Mouse (Mus musculus) neural tube, embryonic 14.5 days (tissue): Measurements from ENCODE around the gene Cdk15. TPM values are rescaled to one million over a fixed set of nuclear protein-coding genes. Genes with fewer than 3 reads are reported as not detected.

Source experiments
- ATAC-seq: fragments of 200-750 bp; cut with Nextera tagmentation; 2 replicates; pipeline ENCODE4 v1.8.0; 2017; ENCODE audit warnings: low read depth, mild to moderate bottlenecking, moderate TSS enrichment, moderate library complexity
- H3K27ac ChIP-seq: fragments of 300-500 bp; sonication (generic); 2 replicates; pipeline ENCODE4 v1.5.1; 2014; ENCODE audit warnings: low read depth, mild to moderate bottlenecking, control low read depth, low read length, moderate library complexity, mixed read lengths
- H3K27me3 ChIP-seq: fragments of 300-500 bp; sonication (generic); 2 replicates; pipeline ENCODE4 v1.6.1; 2014; ENCODE audit warnings: low read length; ENCODE audit not compliant: control insufficient read depth, insufficient read depth
- H3K36me3 ChIP-seq: fragments of 300-500 bp; sonication (generic); 2 replicates; pipeline ENCODE4 v1.6.1; 2014; ENCODE audit warnings: low read length, mixed read lengths; ENCODE audit not compliant: control insufficient read depth, insufficient read depth
- H3K4me1 ChIP-seq: fragments of 300-500 bp; sonication (generic); 2 replicates; pipeline ENCODE4 v1.6.1; 2014; ENCODE audit warnings: low read length; ENCODE audit not compliant: control insufficient read depth, insufficient read depth
- H3K4me2 ChIP-seq: fragments of 300-500 bp; sonication (generic); 2 replicates; pipeline ENCODE4 v1.6.1; 2014; ENCODE audit warnings: mild to moderate bottlenecking, low read depth, low read length, control low read depth
- H3K4me3 ChIP-seq: fragments of 300-500 bp; sonication (generic); 2 replicates; pipeline ENCODE4 v1.5.1; 2014; ENCODE audit warnings: low read depth, low read length, control low read depth, mixed read lengths
- H3K9ac ChIP-seq: fragments of 300-500 bp; sonication (generic); replicated peaks from 2 replicates; pipeline ENCODE4 v1.6.1; 2014; ENCODE audit warnings: low read depth, mild to moderate bottlenecking, control low read depth, low read length, mixed read lengths
- H3K9me3 ChIP-seq: fragments of 300-500 bp; sonication (generic); 2 replicates; pipeline ENCODE4 v1.6.1; 2016; ENCODE audit warnings: low read length; ENCODE audit not compliant: control insufficient read depth
- whole genome bisulfite sequencing: fragments of 180-500 bp; shearing (Covaris S2); extraction: QIAGEN DNeasy Blood & Tissue Kit; methylation state at CpG from one replicate; pipeline ENCODE4 v1.1.7; 2014; 5-methylcytosine and 5-hydroxymethylcytosine counted together
- polyA plus RNA-seq: library from polyadenylated mRNA; unstranded; fragments of >200 nt; fragmentation: Nextera tagmentation; extraction: Ambion mirVana; gene quantifications from 2 replicates; pipeline ENCODE4 v1.2.1, GENCODE M21; 2014

The Cdk15 gene
- polyA plus RNA-seq, 1 experiment from 2014 or later: 1.0 TPM

DNA sequence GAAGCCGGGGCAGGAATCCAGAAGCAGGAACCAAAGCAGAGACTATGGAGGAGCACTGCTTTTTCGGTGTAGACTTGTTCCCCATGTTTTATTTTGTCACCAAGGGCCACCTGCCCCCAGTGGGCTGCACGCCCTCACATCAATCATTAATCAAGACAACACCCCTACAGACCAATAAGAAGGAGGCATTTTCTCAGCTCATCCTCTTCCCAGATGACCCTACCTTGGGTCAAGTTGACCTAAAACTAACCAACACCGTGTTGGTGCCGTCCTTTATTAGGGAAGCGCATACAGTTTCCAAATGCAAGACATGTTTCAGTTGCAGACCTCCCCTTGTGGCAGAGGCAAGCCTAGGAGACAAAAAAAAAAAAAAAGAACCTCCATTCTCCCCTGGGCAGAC, 132.5 kb downstream of the Cdk15 start:
- H3K9ac ChIP-seq: no peak overlapping the region
- no peak for ATAC-seq
- no peaks in the 10 kb centered on the region for H3K4me1 ChIP-seq
- no peaks in the 10 kb centered on the region for H3K36me3 ChIP-seq
- 87% methylated on average over 6 of the region's 6 CpGs for WGBS
- H3K27me3 ChIP-seq: no peaks in the 10 kb centered on the region
- no peak overlapping the region for H3K27ac ChIP-seq
- no peak overlapping the region for H3K4me2 ChIP-seq
- H3K9me3 ChIP-seq: no peaks in the 10 kb centered on the region
- no peak overlapping the region for H3K4me3 ChIP-seq

DNA sequence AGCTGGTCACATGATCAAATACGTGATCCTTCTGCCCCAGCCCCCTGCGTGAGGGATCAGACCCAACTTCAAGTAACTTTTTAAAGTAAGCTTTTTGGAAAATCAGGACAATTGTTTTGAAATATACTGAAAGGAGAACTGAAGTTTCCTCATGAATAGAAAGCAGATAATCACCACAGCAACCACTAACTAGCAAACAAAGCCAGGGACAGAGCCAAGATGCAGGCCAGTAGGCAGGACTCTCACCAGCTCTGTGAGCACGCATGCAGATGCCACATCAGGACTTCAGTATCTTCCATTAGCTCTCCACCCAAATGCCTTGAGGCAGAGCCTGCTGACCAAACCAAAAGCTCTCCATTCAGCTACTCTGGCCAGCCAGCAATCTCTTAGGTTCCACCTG, 135.0 kb downstream of the Cdk15 start:
- H3K4me3 ChIP-seq: no peak overlapping the region
- H3K27me3 ChIP-seq: no peaks in the 10 kb centered on the region
- H3K4me1 ChIP-seq: no peaks in the 10 kb centered on the region
- no peak overlapping the region for H3K9ac ChIP-seq
- 69% methylated on average over 3 of the region's 3 CpGs for WGBS
- H3K27ac ChIP-seq: no peak overlapping the region
- H3K9me3 ChIP-seq: no peaks in the 10 kb centered on the region
- ATAC-seq: no peak
- H3K36me3 ChIP-seq: no peaks in the 10 kb centered on the region
- no peak overlapping the region for H3K4me2 ChIP-seq

DNA sequence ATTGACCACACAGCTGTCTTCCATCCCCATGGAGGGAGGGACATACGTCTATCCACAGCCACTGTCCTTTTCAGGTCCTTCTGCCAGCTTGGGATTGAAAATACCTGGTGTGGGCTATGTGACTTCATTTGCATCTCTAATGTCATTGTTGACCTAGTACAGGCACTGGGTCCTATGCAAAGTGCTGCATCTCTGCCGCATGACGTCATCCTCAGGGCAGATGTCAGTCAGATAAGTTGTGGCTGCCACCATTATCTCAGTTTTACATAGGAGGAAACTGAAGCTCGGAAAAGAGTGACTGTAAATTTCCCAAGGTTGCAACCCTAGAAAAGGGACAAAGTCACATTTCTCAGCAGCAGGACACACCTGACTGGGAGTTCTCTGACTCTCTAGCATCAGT, 137.4 kb downstream of the Cdk15 start:
- Histone ChIP-seq H3K9me3 (no peaks in the 10 kb centered on the region), H3K4me2 (no peak overlapping the region), H3K4me3 (no peak overlapping the region), H3K27ac (no peak overlapping the region), H3K36me3 (no peaks in the 10 kb centered on the region), H3K9ac (no peak overlapping the region), H3K4me1 (no peaks in the 10 kb centered on the region), H3K27me3 (no peaks in the 10 kb centered on the region)
- 57% methylated on average over 4 of the region's 4 CpGs for WGBS
- ATAC-seq: no peak

DNA sequence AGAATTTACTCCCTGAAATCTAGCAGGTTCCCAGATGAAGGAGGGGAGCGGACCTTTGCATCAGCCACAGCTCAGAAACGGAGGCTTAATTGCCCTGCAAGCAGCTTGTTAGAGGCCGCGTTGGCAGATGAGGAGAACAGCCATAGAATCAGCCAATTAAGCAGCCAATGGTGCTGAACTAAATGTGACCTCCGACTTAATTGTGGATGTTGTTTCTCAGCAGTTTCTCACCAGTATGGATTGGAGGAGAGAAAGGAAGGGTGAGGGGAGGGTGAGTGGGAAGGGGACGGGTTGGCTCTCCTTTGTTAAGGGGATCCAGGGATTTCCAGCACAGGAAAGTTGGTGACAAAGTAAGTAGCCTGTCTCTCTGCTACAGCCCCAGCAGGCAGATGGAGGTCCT, 137.9 kb downstream of the Cdk15 start:
- H3K27me3 ChIP-seq: no peaks in the 10 kb centered on the region
- no peaks in the 10 kb centered on the region for H3K9me3 ChIP-seq
- H3K36me3 ChIP-seq: no peaks in the 10 kb centered on the region
- WGBS: 10% methylated on average over 6 of the region's 6 CpGs
- no peak overlapping the region for H3K4me2 ChIP-seq
- no peak overlapping the region for H3K4me3 ChIP-seq
- H3K27ac ChIP-seq: no peak overlapping the region
- H3K4me1 ChIP-seq: no peaks in the 10 kb centered on the region
- peak; percentile 74 for ATAC-seq
- H3K9ac ChIP-seq: no peak overlapping the region

DNA sequence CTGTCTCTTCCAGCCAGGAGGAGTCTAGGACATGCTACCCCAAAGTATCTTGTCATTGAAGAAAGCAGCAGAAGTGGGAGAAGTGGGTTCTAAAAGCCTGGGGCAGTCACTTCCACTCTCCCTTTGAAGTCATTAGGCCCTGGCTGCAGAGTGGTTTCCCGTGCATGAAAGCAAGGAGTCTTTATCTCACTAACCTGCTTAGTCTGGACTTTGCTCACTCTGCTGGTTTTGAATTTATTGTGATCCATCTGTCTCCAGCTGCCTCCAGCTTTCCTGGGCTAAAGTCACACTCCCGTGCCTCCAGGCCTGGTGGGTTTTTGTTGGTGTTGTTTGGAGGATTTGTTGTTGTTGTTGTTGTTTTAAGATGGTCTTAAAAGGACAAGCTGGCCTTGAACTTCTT, 139.3 kb downstream of the Cdk15 start:
- H3K9me3 ChIP-seq: no peaks in the 10 kb centered on the region
- no peaks in the 10 kb centered on the region for H3K36me3 ChIP-seq
- H3K4me3 ChIP-seq: no peak overlapping the region
- no peaks in the 10 kb centered on the region for H3K4me1 ChIP-seq
- no peak for ATAC-seq
- H3K4me2 ChIP-seq: no peak overlapping the region
- H3K9ac ChIP-seq: no peak overlapping the region
- no peak overlapping the region for H3K27ac ChIP-seq
- no peaks in the 10 kb centered on the region for H3K27me3 ChIP-seq
- WGBS: 33% methylated on average over 2 of the region's 2 CpGs

DNA sequence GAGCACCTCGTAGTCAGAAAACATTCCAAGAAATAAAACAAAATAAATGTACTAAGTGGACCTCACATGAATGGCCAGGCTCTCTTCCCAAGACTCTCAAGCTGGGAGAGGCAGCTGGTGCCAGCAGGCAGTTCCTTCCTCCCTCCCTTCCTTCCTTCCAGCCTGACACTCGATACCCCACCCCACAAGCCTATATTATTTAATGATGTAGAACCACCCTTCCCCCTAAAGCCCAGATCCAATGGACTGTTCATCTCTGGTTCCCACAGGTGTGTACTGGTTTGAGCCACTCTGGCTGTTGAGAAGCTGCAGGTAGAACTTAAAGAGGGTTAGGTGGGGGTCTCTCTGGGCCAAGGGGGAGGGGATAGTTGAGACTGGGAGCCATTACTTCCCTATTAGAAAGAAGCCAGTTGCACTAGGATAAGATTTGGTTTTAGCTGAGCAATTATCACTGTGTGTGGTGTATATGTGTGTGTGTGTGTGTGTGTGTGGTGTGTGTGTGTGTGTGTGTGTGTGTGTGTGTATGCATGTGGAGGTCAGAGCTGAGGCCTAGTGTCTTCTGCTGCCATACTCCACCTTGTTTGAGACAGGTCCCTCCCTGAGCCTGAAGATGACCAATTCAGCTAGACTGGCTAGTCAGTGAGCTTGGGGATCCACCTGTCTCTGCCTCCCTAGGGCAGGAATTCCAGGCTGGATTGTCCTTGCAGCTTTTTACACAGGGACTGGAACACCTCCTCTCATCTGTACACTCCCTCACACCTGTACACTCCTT, 143.0 kb downstream of the Cdk15 start:
- Histone ChIP-seq H3K4me2 (no peak overlapping the region), H3K9ac (no peak overlapping the region), H3K4me1 (no peaks in the 10 kb centered on the region), H3K36me3 (no peaks in the 10 kb centered on the region), H3K9me3 (no peaks in the 10 kb centered on the region), H3K27me3 (no peaks in the 10 kb centered on the region), H3K4me3 (no peak overlapping the region), H3K27ac (no peak overlapping the region)
- ATAC-seq: 0 out of 2 replicates have a peak, but pooled peaks have one; percentile 26
- WGBS: 56% methylated on average over 2 of the region's 2 CpGs

DNA sequence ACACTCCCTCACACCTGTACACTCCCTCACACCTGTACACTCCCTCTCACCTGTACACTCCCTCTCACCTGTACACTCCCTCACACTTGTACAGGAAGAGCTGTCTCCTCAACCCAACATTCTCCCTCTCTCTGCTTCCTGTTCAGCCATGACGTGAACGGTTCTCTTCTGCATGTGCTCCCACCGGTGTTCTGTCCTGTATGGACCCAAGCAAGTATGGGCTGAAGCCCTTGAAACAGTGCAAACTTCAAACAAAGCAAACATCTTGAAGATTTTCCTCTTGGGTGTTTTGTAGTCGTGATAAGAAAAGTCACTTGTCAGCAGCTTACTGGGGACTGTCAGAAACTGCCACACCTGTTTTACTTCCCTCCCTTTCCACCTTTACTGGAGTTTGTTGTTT, 144.5 kb downstream of the Cdk15 start:
- no peak for ATAC-seq
- 86% methylated on average over 4 of the region's 4 CpGs for WGBS

More for the DNA sequence above, 144.5 kb downstream of the Cdk15 start:
- Histone ChIP-seq H3K4me1 (no peaks in the 10 kb centered on the region), H3K27ac (no peak overlapping the region), H3K36me3 (no peaks in the 10 kb centered on the region), H3K4me3 (no peak overlapping the region), H3K4me2 (no peak overlapping the region), H3K9me3 (no peaks in the 10 kb centered on the region), H3K27me3 (no peaks in the 10 kb centered on the region), H3K9ac (no peak overlapping the region)

Other genes with a start within 250 kb of the Cdk15 start
- gene C2cd6, start 162.0 kb upstream of the Cdk15 start, polyA plus RNA-seq: 0.09 TPM in 1 of 2 replicates, not detected in the other
- 38.8 and 41.6 TPM in 2 replicates for gene Tmem237, start 136.5 kb upstream of the Cdk15 start, polyA plus RNA-seq
- gene Mpp4, start 93.5 kb upstream of the Cdk15 start, polyA plus RNA-seq: 1.6 and 2.1 TPM in 2 replicates
- gene Als2, start 19.7 kb upstream of the Cdk15 start, polyA plus RNA-seq: 19.2 and 23.9 TPM in 2 replicates
- 4.3 and 4.5 TPM in 2 replicates for gene Fzd7, start 225.5 kb downstream of the Cdk15 start, polyA plus RNA-seq